Mouse (Mus musculus) cerebellum, adult 2 months (tissue): ENCODE measurements around the gene Ovca2. TPM values are rescaled to one million over a fixed set of nuclear protein-coding genes. Genes with fewer than 3 reads are reported as not detected.
A peak's percentile ranks its signal among the peaks of the same experiment; 100 is the strongest.

Source experiments
- DNase-seq, 2 experiments: peaks; one replicate each; pipeline ENCODE4 v3.0.0; 2021
- H3K27ac ChIP-seq: fragments of 200-500 bp; 2 replicates; pipeline ENCODE4 v1.5.1; 2012; ENCODE audit warnings: low read length, control low read depth, inconsistent platforms; ENCODE audit not compliant: insufficient read depth
- H3K27me3 ChIP-seq: fragments of 200-500 bp; 2 replicates; pipeline ENCODE4 v1.6.1; 2012; ENCODE audit warnings: inconsistent platforms, mild to moderate bottlenecking, low read length, moderate library complexity; ENCODE audit not compliant: control insufficient read depth, insufficient read depth
- H3K4me1 ChIP-seq: fragments of 200-500 bp; 2 replicates; pipeline ENCODE4 v1.6.1; 2011; ENCODE audit warnings: low read length; ENCODE audit not compliant: control insufficient read depth, insufficient read depth
- H3K4me3 ChIP-seq: fragments of 200-500 bp; replicated peaks from 2 replicates; pipeline ENCODE3; 2011; ENCODE audit warnings: mild to moderate bottlenecking, low read depth, low read length, control low read depth; ENCODE audit not compliant: insufficient read depth
- CTCF ChIP-seq: fragments of 200-500 bp; IDR thresholded peaks from 2 replicates; pipeline ENCODE4 v1.5.1; 2011; ENCODE audit warnings: low read depth, mild to moderate bottlenecking, control low read depth, low read length, moderate library complexity, borderline replicate concordance; ENCODE audit not compliant: insufficient read depth
- POLR2A ChIP-seq: fragments of 200-500 bp; IDR thresholded peaks from 2 replicates; pipeline ENCODE4 v1.6.1; 2011; ENCODE audit warnings: low read length, control low read depth, borderline replicate concordance; ENCODE audit not compliant: insufficient read depth
- WGBS: fragments of 180-500 bp; shearing (Covaris S2); methylation state at CpG from one replicate; pipeline ENCODE4 v1.1.7; 2018; 5-methylcytosine and 5-hydroxymethylcytosine counted together
- polyA plus RNA-seq: library from polyadenylated mRNA; depleted of rRNA; stranded (reverse); fragments of >200 nt; gene quantifications from 2 replicates; pipeline ENCODE4 v1.2.3, GENCODE M21; 2012

Ovca2 gene
- polyA plus RNA-seq, 1 experiment, result 15.3 TPM

DNA sequence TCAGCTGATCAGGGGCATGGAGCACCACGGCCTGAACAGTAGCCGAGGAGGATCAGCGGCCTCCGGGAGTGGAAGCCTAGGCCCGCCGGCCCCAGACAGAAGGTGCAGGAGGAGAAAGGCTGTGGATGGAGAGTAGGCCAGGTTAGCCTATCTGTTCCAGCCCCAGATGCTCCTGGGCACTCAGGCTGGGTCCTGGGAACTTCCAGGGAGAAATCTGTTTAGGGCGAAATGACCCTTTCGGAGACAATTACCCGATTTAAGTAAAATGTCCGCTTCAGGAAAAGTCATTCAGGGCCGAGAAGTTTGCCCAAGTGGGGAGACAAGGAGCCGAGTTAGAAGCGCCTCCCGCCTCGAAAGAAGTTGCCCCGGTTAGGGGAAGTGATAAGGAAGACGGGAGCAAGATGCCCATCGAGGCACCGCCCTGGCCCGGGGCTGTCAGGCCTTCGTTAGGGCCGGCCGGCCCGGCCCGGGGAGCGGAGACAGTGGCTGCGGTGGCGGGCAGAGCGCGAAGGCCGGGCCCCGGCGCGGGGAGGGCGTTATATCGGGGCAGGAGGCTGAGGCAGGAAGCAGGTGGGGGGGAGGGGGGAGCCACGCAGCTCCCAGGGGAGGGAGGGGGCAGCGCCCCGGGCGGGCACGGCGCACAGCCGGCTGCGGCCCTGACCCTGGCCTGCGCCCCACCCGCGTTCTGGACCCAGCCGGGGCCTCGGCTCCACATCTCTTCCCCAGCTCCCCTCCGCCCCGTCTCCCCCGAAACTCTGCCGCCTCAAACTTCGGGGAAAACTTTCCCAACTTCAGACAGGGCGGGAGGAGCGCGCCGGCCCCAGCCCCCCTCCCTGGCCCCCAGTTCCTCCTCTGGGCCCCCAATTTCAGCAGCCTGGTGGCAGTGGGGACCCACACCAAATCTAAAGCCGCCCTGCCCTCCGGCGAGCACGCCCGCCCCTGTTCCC lies 10.7 kb downstream of the Ovca2 start:
- Histone ChIP-seq H3K27ac (no peak overlapping the region), H3K27me3 (no peaks in the 10 kb centered on the region), H3K4me3 (no peak overlapping the region), H3K4me1 (peaks cover 3% of the 10 kb centered on the region; the same call in 1 of the 2 replicates)
- no peak for DNase-seq
- no peak for TF ChIP-seq CTCF
- no peak for TF ChIP-seq POLR2A
- 62% methylated on average over 53 of the region's 63 CpGs for WGBS

DNA sequence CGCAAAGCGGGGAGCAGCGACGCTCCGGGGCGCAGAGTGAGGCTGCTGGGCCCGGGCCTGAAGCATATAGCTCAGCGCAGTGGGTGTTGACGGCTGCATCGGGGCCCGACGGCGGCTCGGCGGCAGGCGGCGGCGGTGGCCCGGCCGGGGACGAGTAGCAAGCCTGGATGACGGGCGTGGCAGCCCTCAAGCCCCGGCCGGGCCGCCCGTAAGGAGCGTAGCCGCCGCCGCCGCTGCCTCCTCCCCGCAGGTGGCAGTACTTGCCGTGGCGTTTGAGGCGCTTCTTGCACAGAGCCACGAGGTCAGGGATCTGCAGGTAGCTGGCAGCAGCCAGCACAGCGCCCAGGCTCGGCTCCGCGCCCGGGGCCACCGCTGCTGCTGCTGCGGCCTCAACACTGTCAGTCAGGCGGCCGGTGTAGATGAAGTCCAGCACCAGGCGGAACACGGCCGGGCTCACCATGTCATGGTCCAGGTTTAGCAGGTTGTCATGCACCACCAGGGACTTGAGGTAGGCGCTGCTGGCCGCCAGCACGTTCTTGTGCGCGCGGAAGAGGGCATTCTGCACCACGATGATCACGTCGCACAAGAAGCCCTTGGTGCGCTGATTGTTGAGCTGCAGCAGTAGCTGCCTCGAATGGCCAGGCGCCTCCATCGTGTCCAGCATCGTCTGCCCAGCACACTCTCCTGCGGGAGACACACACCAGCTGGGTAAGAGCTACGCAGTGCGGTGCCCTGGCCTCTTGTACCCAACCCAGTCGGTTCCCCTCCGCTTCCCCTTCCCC lies 11.6 kb downstream of the Ovca2 start:
- WGBS, result 37% methylated on average over 68 of the region's 68 CpGs
- no peak overlapping the region for H3K4me3 ChIP-seq
- no peak overlapping the region for H3K27ac ChIP-seq
- peaks cover 3% of the 10 kb centered on the region; the same call in 1 of the 2 replicates for H3K4me1 ChIP-seq
- peak in 1 of 2 experiments; percentile 47 for DNase-seq
- no peaks in the 10 kb centered on the region for H3K27me3 ChIP-seq
- TF ChIP-seq POLR2A (no peak), CTCF (no peak)

DNA sequence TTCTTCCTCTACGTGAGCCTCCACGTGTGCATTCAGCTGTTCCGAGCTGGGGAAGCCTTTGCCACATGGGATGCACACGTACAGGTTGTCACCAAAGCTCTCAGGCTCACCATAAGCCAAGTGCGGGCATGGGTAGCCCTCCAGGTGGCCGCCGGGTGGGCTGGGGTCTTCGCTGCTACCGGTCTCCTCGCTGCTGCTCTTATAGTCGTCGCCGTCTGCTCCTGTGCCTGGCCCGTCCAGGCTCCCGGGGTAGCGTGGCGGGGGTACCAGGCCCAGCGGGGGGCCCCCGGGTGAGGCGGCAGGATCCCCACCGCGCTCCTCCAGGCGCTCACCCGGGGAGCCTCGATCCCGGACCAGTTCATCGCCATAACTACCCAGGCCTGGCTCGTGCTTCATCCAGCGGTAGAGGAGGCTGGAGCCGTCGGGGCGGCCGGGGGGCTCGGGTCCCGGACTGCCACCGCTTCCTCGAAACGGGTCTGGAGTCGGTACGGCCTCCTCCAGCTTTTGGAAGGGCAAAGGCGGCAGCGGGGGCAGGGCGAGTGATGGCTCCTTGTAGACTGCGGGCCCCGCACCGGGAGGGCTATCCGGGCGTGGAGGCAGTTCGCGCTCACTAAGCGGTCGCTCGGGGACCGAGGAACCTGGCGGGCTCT lies 12.3 kb downstream of the Ovca2 start:
- TF ChIP-seq CTCF (no peak), POLR2A (no peak)
- WGBS, result 29% methylated on average over 55 of the region's 55 CpGs
- Histone ChIP-seq H3K27me3 (no peaks in the 10 kb centered on the region), H3K4me1 (peaks cover 8% of the 10 kb centered on the region; the same call in 1 of the 2 replicates), H3K27ac (no peak overlapping the region), H3K4me3 (no peak overlapping the region)
- DNase-seq, result peak; percentile 25 to 35

DNA sequence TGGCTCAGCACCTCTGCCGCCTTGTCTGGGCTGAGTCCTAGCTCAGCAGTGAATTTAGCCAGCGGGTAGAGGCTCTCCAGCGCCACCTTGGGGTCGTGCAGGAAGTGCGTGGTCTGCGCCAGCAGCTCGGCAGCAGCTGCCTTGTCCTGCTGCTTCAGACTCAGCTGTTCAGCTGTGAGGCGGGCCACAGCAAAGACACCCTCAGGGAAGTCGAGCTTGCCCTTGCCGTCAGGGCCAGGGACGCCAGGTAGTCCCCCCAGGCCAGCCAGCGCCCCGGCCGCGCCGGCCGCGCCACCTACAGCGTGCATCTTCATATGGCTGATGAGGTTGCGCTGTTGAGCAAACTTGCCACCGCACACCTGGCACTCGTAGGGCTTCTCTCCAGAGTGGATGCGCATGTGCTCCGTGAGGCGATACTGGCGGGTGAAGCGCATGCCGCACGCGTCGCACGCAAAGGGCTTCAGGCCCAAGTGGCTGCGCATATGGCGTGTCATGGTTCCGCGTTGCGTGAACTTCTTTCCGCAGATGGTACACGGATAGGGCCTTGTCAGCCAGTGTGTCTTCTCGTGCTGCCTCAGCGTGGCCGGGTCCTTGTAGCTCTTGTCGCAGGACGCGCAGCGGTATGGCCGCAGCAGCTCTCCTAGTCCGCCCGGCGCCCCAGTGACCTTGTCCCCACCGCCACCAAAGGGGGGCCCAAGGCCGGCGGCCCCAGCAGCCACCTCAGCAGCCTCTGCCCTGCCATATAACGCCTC lies 13.0 kb downstream of the Ovca2 start:
- peaks cover 8% of the 10 kb centered on the region; the same call in 1 of the 2 replicates for H3K4me1 ChIP-seq
- 26% methylated on average over 54 of the region's 54 CpGs for WGBS

DNA sequence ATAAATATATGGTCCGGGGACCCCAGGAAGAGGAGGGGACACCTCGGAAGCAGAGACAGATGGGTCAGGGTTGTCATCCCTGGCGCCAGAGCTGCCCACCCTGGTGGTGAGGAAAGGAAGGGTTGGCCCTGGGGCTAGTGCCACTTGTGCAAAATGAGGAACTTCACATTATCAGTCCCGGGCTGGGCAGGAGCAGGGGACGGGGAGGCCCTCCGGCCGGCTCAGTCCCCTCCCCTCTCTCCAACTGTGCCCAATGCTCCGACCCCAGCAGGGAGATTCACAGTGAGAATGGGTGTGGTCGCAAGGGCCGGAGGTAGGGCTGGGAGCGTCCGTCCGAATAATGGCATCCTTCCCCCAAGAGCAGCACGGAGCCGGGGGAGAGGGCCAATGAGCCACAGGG lies 13.9 kb downstream of the Ovca2 start:
- Histone ChIP-seq H3K27ac (no peak overlapping the region), H3K4me3 (no peak overlapping the region), H3K27me3 (no peaks in the 10 kb centered on the region), H3K4me1 (peaks cover 8% of the 10 kb centered on the region; the same call in 1 of the 2 replicates)
- TF ChIP-seq POLR2A, result no peak
- TF ChIP-seq CTCF, result no peak
- WGBS, result 56% methylated on average over 15 of the region's 15 CpGs
- no peak for DNase-seq

More for the DNA sequence above, 13.0 kb downstream of the Ovca2 start:
- Histone ChIP-seq H3K4me3 (peak overlapping the region; percentile 28), H3K27ac (no peak overlapping the region), H3K27me3 (no peaks in the 10 kb centered on the region)
- peak; percentile 70 for TF ChIP-seq CTCF
- no peak for TF ChIP-seq POLR2A
- DNase-seq, result peak; percentile 49 to 66

DNA sequence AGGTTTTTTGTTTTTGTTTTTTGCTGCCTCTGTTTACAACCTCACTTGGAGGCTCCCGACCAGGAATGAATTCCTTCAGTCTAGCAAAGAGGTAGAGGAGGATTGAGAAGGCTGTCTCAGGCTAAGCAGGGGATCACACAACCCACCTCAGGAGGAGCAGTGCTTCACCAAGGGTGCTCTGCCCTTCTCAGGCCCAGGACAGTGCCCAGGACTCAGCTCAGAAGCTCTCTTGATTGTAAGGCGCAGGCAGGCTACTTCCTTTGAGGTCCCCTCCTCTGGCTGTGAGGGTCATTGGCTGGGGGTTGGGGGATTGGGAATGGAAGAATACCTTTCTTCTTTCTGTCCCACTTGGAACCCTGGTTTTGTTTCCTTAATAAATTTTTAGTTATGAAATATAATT lies 14.6 kb downstream of the Ovca2 start:
- DNase-seq, result no peak
- Histone ChIP-seq H3K27ac (no peak overlapping the region), H3K27me3 (no peaks in the 10 kb centered on the region), H3K4me3 (no peak overlapping the region), H3K4me1 (peaks cover 5% of the 10 kb centered on the region; the same call in 1 of the 2 replicates)
- TF ChIP-seq CTCF, result no peak
- TF ChIP-seq POLR2A, result no peak
- WGBS, result 77% methylated on average over 2 of the region's 2 CpGs

DNA sequence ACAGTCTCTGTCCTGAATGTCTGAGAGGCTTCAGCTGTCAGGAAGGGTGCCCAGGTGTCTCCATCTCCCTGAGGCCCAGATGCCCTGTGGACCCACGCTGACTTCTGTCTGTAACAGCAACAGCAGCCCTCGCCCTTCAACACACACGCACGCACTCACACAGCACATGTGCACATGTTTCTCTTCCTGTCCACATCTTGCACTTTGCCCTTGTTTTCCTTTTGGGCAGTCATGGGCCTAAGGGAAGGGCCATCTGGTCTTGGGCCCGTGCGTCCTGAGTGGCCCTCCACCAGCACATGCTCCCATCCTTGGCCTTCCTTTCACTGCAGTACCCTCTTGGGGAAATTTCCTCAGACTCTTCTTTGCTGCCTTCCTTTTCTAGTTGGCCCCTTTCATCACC lies 15.3 kb downstream of the Ovca2 start:
- H3K27me3 ChIP-seq, result no peaks in the 10 kb centered on the region
- H3K4me1 ChIP-seq, result peaks cover 5% of the 10 kb centered on the region; the same call in 1 of the 2 replicates
- TF ChIP-seq POLR2A (no peak), CTCF (no peak)
- H3K4me3 ChIP-seq, result no peak overlapping the region
- 91% methylated on average over 6 of the region's 6 CpGs for WGBS
- DNase-seq, result no peak
- H3K27ac ChIP-seq, result no peak overlapping the region
